Mouse (Mus musculus) bone marrow macrophage, adult 2 months (primary cell): Measurements from ENCODE around the gene Acot6. TPM values are rescaled to one million over a fixed set of nuclear protein-coding genes. Genes with fewer than 3 reads are reported as not detected.

Source experiments
- H3K27ac ChIP-seq: 2 replicates; pipeline ENCODE4 v1.5.1; 2012; ENCODE audit warnings: low read depth, low read length; ENCODE audit not compliant: insufficient read depth
- H3K4me1 ChIP-seq: 2 replicates; pipeline ENCODE4 v1.6.1; 2012; ENCODE audit warnings: low read length; ENCODE audit not compliant: control insufficient read depth, insufficient read depth
- H3K4me3 ChIP-seq: 2 replicates; pipeline ENCODE4 v1.5.1; 2012; ENCODE audit warnings: mild to moderate bottlenecking, low read length, moderate library complexity; ENCODE audit not compliant: insufficient read depth
- CTCF ChIP-seq: IDR thresholded peaks from 2 replicates; pipeline ENCODE4 v1.5.1; 2012; ENCODE audit warnings: low read depth, mild to moderate bottlenecking, low read length, moderate library complexity
- POLR2A ChIP-seq: IDR thresholded peaks from 2 replicates; pipeline ENCODE4 v1.6.1; 2012; ENCODE audit warnings: mild to moderate bottlenecking, low read depth, low read length, borderline replicate concordance
- polyA plus RNA-seq: library from polyadenylated mRNA; stranded (reverse); fragments of >200 nt; gene quantifications from 2 replicates; pipeline ENCODE4 v1.2.4, GENCODE M21; 2012; ENCODE audit not compliant: missing spikeins, insufficient read depth, insufficient read length

Acot6 gene
- polyA plus RNA-seq, 1 experiment = 0.47 TPM

DNA sequence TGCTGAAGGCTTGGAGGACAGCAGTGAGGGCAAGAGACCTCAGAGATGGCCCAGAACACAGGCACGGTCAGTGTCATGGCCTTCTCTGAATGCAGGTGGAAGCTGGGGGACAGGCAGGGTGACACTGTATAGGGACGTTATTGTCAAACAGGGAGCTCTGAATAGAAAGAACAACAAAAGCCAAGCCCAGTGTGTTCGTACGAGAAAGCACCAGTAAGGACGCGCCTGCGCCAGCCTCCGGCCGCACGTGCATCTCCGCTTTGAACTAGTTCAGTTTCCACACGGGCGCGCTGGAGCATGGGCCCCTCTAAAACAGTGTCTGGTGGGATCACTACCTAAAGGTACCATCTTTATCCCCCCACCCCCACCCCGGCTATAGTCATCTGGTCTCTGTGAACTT is 49.5 kb downstream of the Acot6 start:
- no peaks in the 10 kb centered on the region for H3K4me1 ChIP-seq

DNA sequence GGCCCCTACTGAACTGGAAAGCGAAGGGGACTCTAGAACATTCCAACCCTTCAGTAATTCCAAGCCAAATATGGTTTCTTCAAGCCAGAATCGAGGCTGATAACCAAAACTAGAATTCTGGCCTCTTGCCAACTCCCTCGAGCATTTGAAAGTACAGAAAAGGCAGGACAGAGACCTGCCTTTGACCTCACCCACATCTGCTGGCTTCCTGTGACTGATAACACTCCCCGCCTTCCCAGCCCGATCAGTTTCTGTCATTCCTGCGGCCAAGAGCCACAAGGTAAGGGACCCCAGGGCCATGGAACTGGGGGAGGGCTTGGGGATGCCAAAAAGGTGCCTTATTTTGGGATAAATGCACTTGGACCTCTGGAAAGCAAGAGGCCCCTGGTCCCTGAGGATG is 50.5 kb downstream of the Acot6 start:
- no peak overlapping the region for H3K27ac ChIP-seq
- H3K4me3 ChIP-seq = no peak overlapping the region
- H3K4me1 ChIP-seq = no peaks in the 10 kb centered on the region
- TF ChIP-seq CTCF = no peak
- no peak for TF ChIP-seq POLR2A

More for the DNA sequence above, 49.5 kb downstream of the Acot6 start:
- H3K4me3 ChIP-seq = no peak overlapping the region
- no peak overlapping the region for H3K27ac ChIP-seq
- TF ChIP-seq POLR2A (no peak), CTCF (no peak)

GRCm38 (mm10) chr12:84151911-84152310 is 51.5 kb downstream of the Acot6 start:
- Histone ChIP-seq H3K27ac (no peak overlapping the region), H3K4me1 (no peaks in the 10 kb centered on the region), H3K4me3 (no peak overlapping the region)
- TF ChIP-seq CTCF = no peak
- TF ChIP-seq POLR2A = no peak

DNA sequence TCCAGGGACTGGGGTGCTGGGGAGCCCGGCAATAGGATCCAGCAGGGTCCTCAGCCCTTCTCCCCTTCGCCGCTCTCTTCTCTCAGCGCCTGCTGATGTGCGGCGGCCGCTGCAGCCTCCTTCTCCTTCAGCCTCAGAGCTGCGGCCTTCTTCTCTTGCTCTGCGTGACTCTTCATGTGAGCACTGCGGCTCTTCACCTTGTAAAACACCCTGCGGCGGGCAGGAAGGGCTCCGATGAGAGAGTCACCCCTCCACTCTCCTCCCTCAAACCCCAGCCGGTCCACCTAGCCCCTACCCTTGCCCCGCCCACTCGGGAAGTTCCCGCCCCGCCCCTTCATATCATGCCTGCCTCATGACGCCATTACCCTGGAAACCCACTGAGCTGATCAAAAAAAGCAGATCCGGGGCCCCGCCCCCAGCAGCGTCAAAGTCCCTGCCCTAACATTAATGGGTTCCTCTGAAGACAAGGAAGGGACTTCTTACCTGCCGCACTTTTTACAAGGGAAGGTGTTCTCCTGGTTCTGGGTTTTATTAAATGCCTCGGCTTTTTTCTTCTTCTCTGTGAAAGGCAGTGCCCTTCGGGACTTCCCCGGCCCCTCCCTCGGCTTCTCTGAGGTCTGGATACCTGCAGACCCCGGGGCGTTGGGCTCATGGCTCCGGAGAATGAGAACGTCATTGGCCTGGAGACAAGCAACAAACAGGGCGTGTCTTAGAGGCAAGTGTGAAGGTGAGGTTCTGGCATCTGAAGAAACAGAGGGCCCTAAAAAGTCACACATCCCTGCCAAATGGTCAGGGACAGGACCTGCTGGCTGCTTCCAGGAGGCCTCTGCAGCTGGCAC is 52.1 kb downstream of the Acot6 start:
- Histone ChIP-seq H3K4me1 (no peaks in the 10 kb centered on the region), H3K27ac (no peak overlapping the region), H3K4me3 (no peak overlapping the region)

DNA sequence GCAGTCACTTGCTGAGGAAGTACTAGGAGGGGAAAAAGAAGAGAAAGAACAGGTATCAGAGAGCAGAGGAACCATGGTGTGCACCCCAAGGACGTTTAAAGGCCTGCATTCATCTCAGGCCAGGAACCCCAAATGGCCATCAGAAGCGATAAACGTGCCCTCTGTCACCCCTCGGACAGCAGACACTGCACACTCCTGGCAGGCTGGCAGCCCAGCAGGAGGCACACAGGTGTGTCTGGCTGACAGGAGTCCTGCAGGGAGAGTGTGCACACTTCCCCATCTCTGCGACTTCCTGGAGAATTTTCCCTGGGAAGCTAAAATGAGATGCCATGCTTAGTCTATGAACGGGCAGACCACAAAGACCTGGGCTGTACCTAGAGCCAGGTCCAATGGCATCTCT is 53.0 kb downstream of the Acot6 start:
- Histone ChIP-seq H3K4me1 (no peaks in the 10 kb centered on the region), H3K4me3 (no peak overlapping the region), H3K27ac (no peak overlapping the region)
- TF ChIP-seq POLR2A (no peak), CTCF (no peak)

More for the DNA sequence above, 52.1 kb downstream of the Acot6 start:
- TF ChIP-seq POLR2A (no peak), CTCF (no peak)

DNA sequence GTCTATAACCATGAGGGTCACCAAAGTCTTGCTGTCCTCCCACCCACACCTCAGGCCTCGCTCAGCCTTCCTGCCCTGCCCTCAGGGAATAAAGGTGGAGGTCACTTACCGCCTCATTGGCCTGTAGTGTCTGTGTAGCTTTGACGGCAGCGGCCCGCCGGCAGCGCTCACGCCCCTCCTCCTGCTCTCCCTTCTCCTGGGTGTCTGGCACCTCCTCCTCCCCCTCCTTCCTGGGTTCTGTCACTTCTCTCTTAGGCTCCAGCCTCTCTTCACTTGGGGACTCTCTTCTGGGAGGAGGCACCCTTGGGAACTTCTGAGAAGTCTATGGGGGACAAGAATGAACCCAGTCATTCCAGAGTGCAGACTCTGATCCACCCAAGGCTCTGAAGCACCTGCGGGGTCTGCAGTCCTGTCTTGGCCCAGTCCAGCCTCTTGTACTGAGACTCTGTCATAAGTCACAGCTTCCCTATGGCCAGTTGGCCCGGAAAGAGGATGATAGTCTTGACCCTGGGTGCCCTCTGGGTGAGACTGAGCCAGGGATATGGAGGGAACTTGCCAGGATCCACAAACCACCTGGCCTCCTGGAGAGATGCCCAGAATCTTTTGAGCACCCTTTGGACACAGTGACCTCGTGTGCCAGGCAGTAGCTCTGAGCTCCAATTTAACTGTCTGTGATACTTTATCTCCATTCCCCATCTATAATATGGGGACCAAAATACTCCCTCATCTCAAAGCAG is 54.5 kb downstream of the Acot6 start:
- no peak for TF ChIP-seq POLR2A
- TF ChIP-seq CTCF = no peak
- no peaks in the 10 kb centered on the region for H3K4me1 ChIP-seq
- H3K27ac ChIP-seq = no peak overlapping the region
- H3K4me3 ChIP-seq = no peak overlapping the region

GRCm38 (mm10) chr12:84155523-84155871 is 55.0 kb downstream of the Acot6 start:
- no peak overlapping the region for H3K27ac ChIP-seq
- no peak for TF ChIP-seq POLR2A
- TF ChIP-seq CTCF = no peak
- no peak overlapping the region for H3K4me3 ChIP-seq
- no peaks in the 10 kb centered on the region for H3K4me1 ChIP-seq

DNA sequence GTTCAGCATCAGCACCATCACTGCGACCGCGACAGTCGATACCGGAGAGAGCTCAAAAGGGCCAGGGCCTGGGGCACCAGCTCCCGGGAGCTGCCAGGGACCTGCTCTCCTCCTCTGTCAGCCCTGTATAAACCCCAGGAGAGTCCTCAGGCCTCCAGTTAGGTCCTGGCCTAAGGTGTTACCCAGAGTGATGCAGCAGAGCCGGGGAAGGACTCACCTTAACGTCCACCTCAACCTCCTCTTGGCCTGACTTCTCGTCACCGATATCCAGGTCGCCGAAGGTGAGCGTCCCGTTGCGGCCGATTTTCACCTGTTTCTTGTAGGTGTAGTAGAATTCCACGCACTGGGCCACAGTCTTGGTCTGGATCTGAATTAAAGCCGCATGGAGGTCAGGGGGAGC is 55.8 kb downstream of the Acot6 start:
- no peak overlapping the region for H3K27ac ChIP-seq
- no peak overlapping the region for H3K4me3 ChIP-seq
- H3K4me1 ChIP-seq = no peaks in the 10 kb centered on the region
- TF ChIP-seq CTCF = no peak
- TF ChIP-seq POLR2A = no peak

DNA sequence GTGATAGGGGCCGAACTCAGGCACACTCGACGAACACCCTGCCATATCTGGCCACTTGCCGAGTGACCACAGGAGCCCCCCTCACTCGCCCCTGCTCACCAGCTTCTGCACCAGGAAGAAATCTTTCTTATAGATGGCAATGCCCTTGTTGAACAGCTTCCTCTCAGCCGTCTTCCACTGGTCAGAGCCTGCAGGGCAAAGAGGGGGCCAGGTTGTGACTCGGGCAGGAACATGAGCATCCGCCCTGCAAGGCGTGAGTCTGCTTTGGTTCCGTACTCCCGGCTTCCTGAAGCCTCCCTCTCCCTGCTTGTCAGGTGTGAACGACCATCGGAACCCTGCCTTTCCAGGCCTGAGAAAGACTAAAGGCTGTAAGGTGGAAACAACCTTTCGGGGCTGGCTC is 57.7 kb downstream of the Acot6 start:
- TF ChIP-seq CTCF (no peak), POLR2A (no peak)
- Histone ChIP-seq H3K4me3 (no peak overlapping the region), H3K4me1 (no peaks in the 10 kb centered on the region), H3K27ac (no peak overlapping the region)

DNA sequence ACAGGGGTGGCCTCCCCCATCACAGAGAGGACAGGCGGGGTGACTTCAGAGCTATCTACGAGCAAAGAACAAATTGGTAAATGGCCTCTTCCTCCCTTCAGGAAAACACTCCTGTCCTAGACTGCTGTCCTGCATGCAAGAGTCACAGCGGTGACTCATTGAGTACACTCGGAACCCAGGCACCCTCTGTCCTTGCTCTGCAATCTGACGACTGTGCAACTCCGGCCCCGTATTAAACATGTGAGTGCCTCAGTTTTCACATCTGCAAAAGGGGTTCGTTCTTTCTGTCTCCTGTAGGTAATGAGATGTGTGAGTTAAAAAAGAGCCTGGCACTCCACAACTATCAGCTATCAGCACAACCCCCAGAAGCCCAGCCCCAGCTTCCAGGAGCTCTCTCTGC is 60.0 kb downstream of the Acot6 start:
- Histone ChIP-seq H3K4me3 (no peak overlapping the region), H3K27ac (no peak overlapping the region), H3K4me1 (no peaks in the 10 kb centered on the region)
- TF ChIP-seq CTCF (no peak), POLR2A (no peak)

Other genes starting within 250 kb of the Acot6 start
- gene Numb, start 178.7 kb upstream of the Acot6 start, polyA plus RNA-seq = 33.0 and 42.4 TPM in 2 replicates
- gene Riox1, start 150.0 kb upstream of the Acot6 start, polyA plus RNA-seq = 7.2 and 8.0 TPM in 2 replicates
- not detected in 2 replicates for gene Heatr4, start 115.8 kb upstream of the Acot6 start, polyA plus RNA-seq
- gene Acot2, start 112.8 kb upstream of the Acot6 start, polyA plus RNA-seq = 12.5 and 15.0 TPM in 2 replicates
- gene Acot1, start 91.2 kb upstream of the Acot6 start, polyA plus RNA-seq = 13.0 and 14.5 TPM in 2 replicates
- gene Acot4, start 62.3 kb upstream of the Acot6 start, polyA plus RNA-seq = 0.09 and 0.36 TPM in 2 replicates
- not detected in 2 replicates for gene Gm49366, start 61.7 kb upstream of the Acot6 start, polyA plus RNA-seq
- not detected in 2 replicates for gene Acot3, start 48.5 kb upstream of the Acot6 start, polyA plus RNA-seq
- gene Acot5, start 31.3 kb upstream of the Acot6 start, polyA plus RNA-seq = not detected in 2 replicates
- 3.9 TPM in 2 replicates for gene Dnal1, start 13.7 kb downstream of the Acot6 start, polyA plus RNA-seq
- gene Pnma1, start 47.8 kb downstream of the Acot6 start, polyA plus RNA-seq = 0.23 TPM in 1 of 2 replicates, not detected in the other
- 26.6 and 33.7 TPM in 2 replicates for gene Elmsan1, start 118.2 kb downstream of the Acot6 start, polyA plus RNA-seq
- 46.7 and 50.7 TPM in 2 replicates for gene Ptgr2, start 184.6 kb downstream of the Acot6 start, polyA plus RNA-seq
- 26.3 and 27.3 TPM in 2 replicates for gene Zfp410, start 216.2 kb downstream of the Acot6 start, polyA plus RNA-seq